Mouse (Mus musculus): ENCODE data around the gene Traf7. TPM values are rescaled to one million over a fixed set of nuclear protein-coding genes. Genes with fewer than 3 reads are reported as not detected.

Traf7 gene
- polyA plus RNA-seq, 1 experiment = 113 TPM

DNA sequence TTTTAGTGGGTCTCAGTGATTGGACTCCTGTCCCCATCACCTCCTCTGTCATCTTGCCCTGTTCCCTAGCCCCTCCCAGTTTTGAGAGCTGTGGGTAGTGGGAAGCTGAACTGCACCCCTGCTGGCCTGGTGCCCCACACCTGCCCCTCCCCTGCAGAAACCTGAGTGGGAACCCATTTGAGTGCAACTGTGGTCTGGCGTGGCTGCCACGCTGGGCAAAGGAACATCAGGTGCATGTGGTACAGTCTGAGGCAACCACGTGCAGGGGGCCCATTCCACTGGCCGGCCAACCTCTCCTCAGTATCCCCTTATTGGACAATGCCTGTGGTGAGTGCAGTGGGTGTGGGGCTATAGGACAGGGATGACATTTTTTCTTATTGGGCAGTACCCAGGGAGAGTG, 36.7 kb upstream of the Traf7 start:
- peaks cover 10% of the 10 kb centered on the region for H3K36me3 ChIP-seq (ENCODE audit: control insufficient read depth, insufficient read depth, low read length)
- TF ChIP-seq CTCF (IDR thresholded peaks at IDR 0.05; ENCODE audit: extremely low read depth, insufficient read length, insufficient replicate concordance, low read depth, low read length) (no peak), POLR2A (IDR thresholded peaks at IDR 0.05; ENCODE audit: low read depth, low read length) (no peak)
- H3K27me3 ChIP-seq (ENCODE audit: control insufficient read depth, insufficient read depth, low read length) = no peaks in the 10 kb centered on the region
- no peak overlapping the region for H3K4me3 ChIP-seq (ENCODE audit: low read depth, low read length)
- peaks cover 6% of the 10 kb centered on the region for H3K4me1 ChIP-seq (ENCODE audit: control insufficient read depth, insufficient read depth, insufficient read length, low read length)
- no peak overlapping the region for H3K27ac ChIP-seq (ENCODE audit: insufficient read depth, low read depth, low read length)
- WGBS = 90% methylated on average over 4 of the region's 4 CpGs

DNA sequence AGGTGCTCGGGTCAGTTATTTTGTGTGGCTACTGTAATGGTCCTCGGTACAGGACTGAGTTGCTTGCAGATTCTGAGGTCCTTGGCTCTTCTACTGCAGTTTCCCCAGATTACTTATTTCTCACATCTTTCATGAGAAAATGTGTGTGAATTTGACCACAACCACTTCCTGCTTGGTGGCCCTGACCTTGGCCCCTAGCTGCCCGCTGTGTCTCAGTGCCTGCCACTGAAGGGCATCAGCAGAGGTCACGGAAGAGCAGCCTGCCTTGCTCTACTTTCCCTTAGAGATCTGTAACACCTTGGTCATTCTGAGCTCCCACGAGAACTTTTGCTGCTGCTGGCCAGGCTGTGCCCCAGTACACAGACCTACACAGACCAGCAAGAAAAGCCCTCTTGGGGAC, 35.9 kb upstream of the Traf7 start:
- no peak overlapping the region for H3K4me3 ChIP-seq (ENCODE audit: low read depth, low read length)
- H3K27me3 ChIP-seq (ENCODE audit: control insufficient read depth, insufficient read depth, low read length) = no peaks in the 10 kb centered on the region
- no peak overlapping the region for H3K27ac ChIP-seq (ENCODE audit: insufficient read depth, low read depth, low read length)
- H3K36me3 ChIP-seq (ENCODE audit: control insufficient read depth, insufficient read depth, low read length) = peaks cover 4% of the 10 kb centered on the region; the same call in 1 of the 2 replicates
- WGBS = 78% methylated on average over 5 of the region's 5 CpGs
- TF ChIP-seq POLR2A (IDR thresholded peaks at IDR 0.05; ENCODE audit: low read depth, low read length) (no peak), CTCF (IDR thresholded peaks at IDR 0.05; ENCODE audit: extremely low read depth, insufficient read length, insufficient replicate concordance, low read depth, low read length) (no peak)
- peaks cover 8% of the 10 kb centered on the region for H3K4me1 ChIP-seq (ENCODE audit: control insufficient read depth, insufficient read depth, insufficient read length, low read length)

DNA sequence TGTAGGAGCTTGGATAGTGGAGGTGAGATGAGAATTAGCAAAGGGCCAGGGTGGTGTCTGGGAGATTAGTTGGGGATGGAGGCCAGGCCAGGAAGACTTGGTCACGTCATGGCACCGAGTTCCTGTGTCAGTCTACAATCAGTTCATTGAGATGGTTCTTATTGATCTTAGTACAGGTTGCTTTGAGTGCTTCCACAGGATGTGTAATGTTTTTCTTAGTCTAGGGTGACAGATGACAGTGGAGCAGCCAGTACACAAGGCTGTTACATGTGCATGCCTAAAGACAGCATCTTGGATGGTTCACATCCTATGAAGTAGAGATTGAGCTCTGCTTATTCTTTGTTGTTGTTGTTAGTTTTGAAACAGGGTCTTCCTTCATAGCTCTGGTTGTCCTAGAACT, 33.9 kb upstream of the Traf7 start:
- TF ChIP-seq CTCF (IDR thresholded peaks at IDR 0.05; ENCODE audit: extremely low read depth, insufficient read length, insufficient replicate concordance, low read depth, low read length) (no peak), POLR2A (IDR thresholded peaks at IDR 0.05; ENCODE audit: low read depth, low read length) (no peak)

DNA sequence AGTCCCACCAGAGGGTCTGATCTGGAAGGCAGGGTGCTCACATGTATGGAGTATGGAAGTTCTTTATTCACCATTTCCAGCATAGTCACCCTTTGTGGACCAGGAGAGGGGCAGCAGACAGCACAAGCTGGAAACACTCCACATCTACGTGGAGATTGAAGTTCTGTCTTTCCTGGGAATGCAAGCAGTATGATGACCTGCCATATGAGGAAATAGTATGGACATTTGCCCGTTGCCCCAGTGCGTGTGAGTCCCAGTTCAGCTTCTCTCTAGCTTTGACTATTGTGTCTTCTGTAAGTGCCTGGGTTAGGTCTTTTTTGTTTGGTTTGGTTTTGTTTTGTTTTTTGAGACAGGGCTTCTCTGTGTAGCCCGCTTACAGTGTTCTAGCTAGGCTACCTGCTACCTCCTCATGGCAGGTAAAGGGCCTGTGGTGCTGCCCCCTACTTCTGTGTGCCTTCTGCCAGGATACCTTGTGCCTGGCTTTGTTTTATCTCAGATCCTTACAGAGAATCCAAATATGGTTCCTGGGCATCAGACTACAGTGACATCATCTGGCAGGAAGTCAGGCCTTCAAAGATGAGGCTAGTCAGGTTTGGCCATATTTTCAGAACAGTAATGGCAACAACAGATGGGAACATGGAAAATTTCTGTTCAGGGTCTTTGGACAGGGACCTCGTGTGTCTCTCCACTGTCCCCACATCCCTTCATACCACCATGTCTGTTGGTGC, 32.7 kb upstream of the Traf7 start:
- no peak overlapping the region for H3K4me3 ChIP-seq (ENCODE audit: low read depth, low read length)
- H3K27ac ChIP-seq (ENCODE audit: insufficient read depth, low read depth, low read length) = no peak overlapping the region
- H3K36me3 ChIP-seq (ENCODE audit: control insufficient read depth, insufficient read depth, low read length) = no peaks in the 10 kb centered on the region
- 77% methylated on average over 5 of the region's 5 CpGs for WGBS
- H3K4me1 ChIP-seq (ENCODE audit: control insufficient read depth, insufficient read depth, insufficient read length, low read length) = peaks cover 3% of the 10 kb centered on the region; the same call in 1 of the 2 replicates
- no peaks in the 10 kb centered on the region for H3K27me3 ChIP-seq (ENCODE audit: control insufficient read depth, insufficient read depth, low read length)
- TF ChIP-seq CTCF (IDR thresholded peaks at IDR 0.05; ENCODE audit: extremely low read depth, insufficient read length, insufficient replicate concordance, low read depth, low read length) (no peak), POLR2A (IDR thresholded peaks at IDR 0.05; ENCODE audit: low read depth, low read length) (no peak)

More for the DNA sequence above, 33.9 kb upstream of the Traf7 start:
- Histone ChIP-seq H3K36me3 (ENCODE audit: control insufficient read depth, insufficient read depth, low read length) (no peaks in the 10 kb centered on the region), H3K4me3 (ENCODE audit: low read depth, low read length) (no peak overlapping the region), H3K4me1 (ENCODE audit: control insufficient read depth, insufficient read depth, insufficient read length, low read length) (peaks cover 3% of the 10 kb centered on the region; the same call in 1 of the 2 replicates), H3K27me3 (ENCODE audit: control insufficient read depth, insufficient read depth, low read length) (no peaks in the 10 kb centered on the region), H3K27ac (ENCODE audit: insufficient read depth, low read depth, low read length) (no peak overlapping the region)
- 88% methylated on average over 2 of the region's 2 CpGs for WGBS

DNA sequence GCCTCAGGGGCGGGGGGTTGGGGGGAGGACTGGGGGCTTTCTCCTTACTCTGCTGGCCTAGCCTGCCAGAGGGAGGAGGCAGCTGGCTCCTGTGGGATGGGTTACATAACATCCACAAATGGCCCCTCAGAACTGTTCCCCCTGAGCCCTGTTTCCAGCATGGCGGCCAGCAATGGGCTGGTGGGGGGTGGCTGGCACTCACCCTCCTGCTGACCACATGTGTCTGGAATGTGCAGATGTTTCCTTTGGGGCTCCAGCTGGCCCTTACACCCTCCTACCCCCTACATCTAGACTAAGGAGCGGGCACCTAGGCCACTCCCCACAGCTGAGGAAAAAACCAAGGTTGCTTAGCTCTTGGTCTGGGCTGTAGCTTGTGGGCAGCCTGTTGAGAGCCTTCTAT, 31.4 kb upstream of the Traf7 start:
- H3K4me1 ChIP-seq (ENCODE audit: control insufficient read depth, insufficient read depth, insufficient read length, low read length) = peaks cover 3% of the 10 kb centered on the region; the same call in 1 of the 2 replicates
- H3K27me3 ChIP-seq (ENCODE audit: control insufficient read depth, insufficient read depth, low read length) = no peaks in the 10 kb centered on the region
- H3K27ac ChIP-seq (ENCODE audit: insufficient read depth, low read depth, low read length) = peak overlapping the region; percentile 67
- no peak for TF ChIP-seq POLR2A (IDR thresholded peaks at IDR 0.05; ENCODE audit: low read depth, low read length)
- TF ChIP-seq CTCF (IDR thresholded peaks at IDR 0.05; ENCODE audit: extremely low read depth, insufficient read length, insufficient replicate concordance, low read depth, low read length) = no peak
- no peak overlapping the region for H3K4me3 ChIP-seq (ENCODE audit: low read depth, low read length)
- WGBS = 80% methylated on average over 3 of the region's 3 CpGs
- H3K36me3 ChIP-seq (ENCODE audit: control insufficient read depth, insufficient read depth, low read length) = no peaks in the 10 kb centered on the region

DNA sequence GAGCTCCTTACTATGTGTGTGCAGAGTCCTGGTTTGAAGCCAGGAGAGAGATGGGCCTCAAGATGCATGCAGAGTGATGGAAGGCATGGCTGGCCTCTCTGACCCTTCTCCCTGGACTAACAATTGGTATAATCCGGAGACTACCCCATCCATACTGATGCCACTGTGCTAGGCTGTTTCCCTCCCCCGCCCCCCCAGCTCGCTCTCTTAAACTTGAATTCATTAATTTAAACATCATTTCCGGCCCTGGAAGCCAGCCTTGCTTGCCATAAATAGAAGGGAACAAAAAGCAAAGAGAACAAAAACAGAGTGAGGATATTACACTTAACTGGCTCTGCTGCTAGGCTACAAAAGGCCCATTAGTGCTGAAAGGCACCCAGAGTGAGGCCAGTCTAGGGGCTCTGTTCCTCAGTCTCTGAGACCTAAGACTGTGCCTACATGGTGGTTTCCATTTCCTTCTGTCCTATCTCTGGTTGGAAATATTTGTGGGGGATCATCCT, 30.9 kb upstream of the Traf7 start:
- Histone ChIP-seq H3K4me1 (ENCODE audit: control insufficient read depth, insufficient read depth, insufficient read length, low read length) (peaks cover 3% of the 10 kb centered on the region; the same call in 1 of the 2 replicates), H3K27me3 (ENCODE audit: control insufficient read depth, insufficient read depth, low read length) (no peaks in the 10 kb centered on the region), H3K36me3 (ENCODE audit: control insufficient read depth, insufficient read depth, low read length) (no peaks in the 10 kb centered on the region), H3K27ac (ENCODE audit: insufficient read depth, low read depth, low read length) (peak overlapping the region; percentile 62; the same call in 1 of the 2 replicates), H3K4me3 (ENCODE audit: low read depth, low read length) (no peak overlapping the region)
- TF ChIP-seq CTCF (IDR thresholded peaks at IDR 0.05; ENCODE audit: extremely low read depth, insufficient read length, insufficient replicate concordance, low read depth, low read length) (no peak), POLR2A (IDR thresholded peaks at IDR 0.05; ENCODE audit: low read depth, low read length) (no peak)
- 71% methylated on average over 4 of the region's 4 CpGs for WGBS

DNA sequence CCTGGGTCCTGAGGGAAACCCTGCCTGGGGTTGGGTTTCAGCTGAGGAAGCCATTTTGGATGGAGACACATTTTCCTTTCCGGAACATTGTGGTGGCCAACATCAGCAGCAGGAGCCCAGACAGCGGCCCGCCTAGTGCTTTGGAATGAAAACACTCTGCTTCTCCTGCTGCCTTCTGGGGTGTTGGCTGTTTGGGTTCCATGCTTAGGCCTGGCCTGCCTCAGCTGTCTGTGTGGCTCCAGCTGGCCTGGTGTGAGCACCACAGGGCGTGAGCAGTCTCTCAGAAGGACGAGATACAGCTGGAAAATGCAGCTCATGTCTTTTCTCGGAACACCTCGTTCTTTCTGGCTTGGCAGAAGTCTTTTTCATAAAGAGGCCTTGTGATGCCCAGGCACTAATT, 29.4 kb upstream of the Traf7 start:
- H3K4me1 ChIP-seq (ENCODE audit: control insufficient read depth, insufficient read depth, insufficient read length, low read length) = peaks cover 3% of the 10 kb centered on the region; the same call in 1 of the 2 replicates
- H3K36me3 ChIP-seq (ENCODE audit: control insufficient read depth, insufficient read depth, low read length) = no peaks in the 10 kb centered on the region
- WGBS = 78% methylated on average over 7 of the region's 7 CpGs

More for the DNA sequence above, 29.4 kb upstream of the Traf7 start:
- no peak for TF ChIP-seq POLR2A (IDR thresholded peaks at IDR 0.05; ENCODE audit: low read depth, low read length)
- Histone ChIP-seq H3K4me3 (ENCODE audit: low read depth, low read length) (no peak overlapping the region), H3K27ac (ENCODE audit: insufficient read depth, low read depth, low read length) (peak overlapping the region; percentile 14; the same call in 1 of the 2 replicates), H3K27me3 (ENCODE audit: control insufficient read depth, insufficient read depth, low read length) (no peaks in the 10 kb centered on the region)
